Mouse (Mus musculus) right cerebral cortex, postnatal 10 days (tissue): ENCODE data around the gene Itgav.
"Not testable (repeated sequence)": the region's sequence is repeated elsewhere in the genome, so short reads cannot be mapped to it uniquely, and the experiment has no call there.

ENCODE experiments used
- DNase-seq, 2 experiments: peaks; one replicate each; pipeline ENCODE4 v3.0.0; 2021; ENCODE audit warnings: low spot score in 2 of 2

Gene Itgav

GRCm38 (mm10) chr2:83709896-83710524, 14.2 kb upstream of the Itgav start:
- no peak for DNase-seq

GRCm38 (mm10) chr2:83713281-83713680, 10.9 kb upstream of the Itgav start:
- DNase-seq = not testable (repeated sequence)

GRCm38 (mm10) chr2:83713946-83714345, 10.3 kb upstream of the Itgav start:
- no peak for DNase-seq

- DNase-seq = peak; percentile 64 to 66
Measured at GRCm38 (mm10) chr2:83714783-83715182, 9.4 kb upstream of the Itgav start.

- DNase-seq = no peak
Measured at GRCm38 (mm10) chr2:83718341-83718740, 5.9 kb upstream of the Itgav start.

GRCm38 (mm10) chr2:83721635-83722034, 2.6 kb upstream of the Itgav start:
- DNase-seq = no peak

GRCm38 (mm10) chr2:83722936-83723335, 1.3 kb upstream of the Itgav start:
- DNase-seq = no peak

GRCm38 (mm10) chr2:83723346-83723745, 851 bp upstream of the Itgav start:
- peak in 1 of 2 experiments; percentile 11 for DNase-seq

GRCm38 (mm10) chr2:83724827-83725730, 882 bp downstream of the Itgav start:
- peak; percentile 61 to 69 for DNase-seq

GRCm38 (mm10) chr2:83725796-83726195, 1.6 kb downstream of the Itgav start:
- no peak for DNase-seq

- DNase-seq = peak; percentile 63 to 77
Measured at GRCm38 (mm10) chr2:83728238-83728682, 4.1 kb downstream of the Itgav start.

- DNase-seq = peak; percentile 71 to 80
Measured at GRCm38 (mm10) chr2:83729339-83729738, 5.1 kb downstream of the Itgav start.

GRCm38 (mm10) chr2:83732896-83733295, 8.7 kb downstream of the Itgav start:
- DNase-seq = no peak

- no peak for DNase-seq
Measured at GRCm38 (mm10) chr2:83733981-83734393, 9.8 kb downstream of the Itgav start.

GRCm38 (mm10) chr2:83735276-83735675, 11.1 kb downstream of the Itgav start:
- DNase-seq = no peak

GRCm38 (mm10) chr2:83736836-83737235, 12.6 kb downstream of the Itgav start:
- DNase-seq = no peak

- peak in 1 of 2 experiments; percentile 1 for DNase-seq
Measured at GRCm38 (mm10) chr2:83738586-83739251, 14.5 kb downstream of the Itgav start.

GRCm38 (mm10) chr2:83739461-83740124, 15.4 kb downstream of the Itgav start:
- DNase-seq = peak in 1 of 2 experiments; percentile 32

GRCm38 (mm10) chr2:83740601-83741031, 16.4 kb downstream of the Itgav start:
- DNase-seq = peak; percentile 45 to 47

- peak; percentile 69 to 71 for DNase-seq
Measured at GRCm38 (mm10) chr2:83742210-83742609, 18.0 kb downstream of the Itgav start.

- no peak for DNase-seq
Measured at GRCm38 (mm10) chr2:83742836-83743235, 18.6 kb downstream of the Itgav start.
